ENCODE assay signal across 9 mouse cellular contexts in the genomic region with DNA sequence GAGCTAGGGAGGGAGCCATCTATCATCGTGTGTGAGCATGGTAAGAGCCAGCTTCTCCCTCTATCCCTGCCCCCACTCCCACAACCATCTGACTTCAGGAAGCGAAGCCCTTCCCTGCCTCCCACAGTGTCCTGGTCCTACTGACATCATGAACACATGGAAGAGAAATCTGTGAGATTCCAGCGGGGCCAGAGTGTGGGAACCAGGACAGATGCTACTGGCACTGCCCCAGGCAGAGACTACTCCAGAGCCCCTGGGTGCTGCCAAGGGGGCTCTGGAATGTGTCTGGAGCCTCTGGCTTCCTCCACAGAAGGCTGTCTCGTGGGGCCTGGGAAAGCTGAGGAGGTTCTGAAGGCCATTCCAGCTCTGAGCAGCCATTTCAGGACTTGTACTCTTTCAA. TPM values are rescaled to one million over a fixed set of nuclear protein-coding genes. Genes with fewer than 3 reads are reported as not detected.
A peak's percentile ranks its signal among the peaks of the same experiment; 100 is the strongest.
DNase-seq lines count a peak whose midpoint lies in the region; ATAC-seq lines count a peak whose summit lies in the region.
"Had no signal": no experiment of that assay in that cellular context is flagged by ENCODE, and none has a peak within 500 bp of the region (broad histone marks: within the 10 kb centered on the region; RNA-seq: fewer than 3 reads in every experiment).

No protein-coding gene starts in this region.

- no peak overlapping the region for H3K9ac ChIP-seq in kidney, embryonic 15.5 days
- no peak overlapping the region for H3K9ac ChIP-seq in embryonic facial prominence, embryonic 14.5 days (ENCODE audit: low read depth, low read length)
- H3K9ac ChIP-seq in heart, embryonic 12.5 days: no peak overlapping the region

- 0 out of 2 replicates have a peak, but pooled peaks cover 3% of the 10 kb centered on the region for H3K27me3 ChIP-seq in kidney, embryonic 15.5 days
- H3K27me3 ChIP-seq in embryonic facial prominence, embryonic 14.5 days (replicated peaks; ENCODE audit: control insufficient read depth, insufficient read depth, low read length): 0 out of 2 replicates have a peak, but pooled peaks cover 2% of the 10 kb centered on the region
- peaks cover 6% of the 10 kb centered on the region; the same call in 1 of the 2 replicates for H3K27me3 ChIP-seq in heart, embryonic 12.5 days (replicated peaks)

- 32% methylated on average over 4 of the region's 4 CpGs for WGBS in kidney, embryonic 15.5 days
- WGBS in embryonic facial prominence, embryonic 14.5 days: 29% methylated on average over 4 of the region's 4 CpGs
- 21% methylated on average over 4 of the region's 4 CpGs for WGBS in heart, embryonic 12.5 days

- peak overlapping the region; percentile 20; the same call in 1 of the 2 replicates for H3K27ac ChIP-seq in kidney, embryonic 15.5 days
- no peak overlapping the region for H3K27ac ChIP-seq in embryonic facial prominence, embryonic 14.5 days (replicated peaks; ENCODE audit: low read depth, low read length)
- H3K27ac ChIP-seq in heart, embryonic 12.5 days (ENCODE audit: poor library complexity, severe bottlenecking): no peak overlapping the region

- no peaks in the 10 kb centered on the region for H3K36me3 ChIP-seq in kidney, embryonic 15.5 days
- no peaks in the 10 kb centered on the region for H3K36me3 ChIP-seq in embryonic facial prominence, embryonic 14.5 days (ENCODE audit: control insufficient read depth, insufficient read depth, low read length)
- H3K36me3 ChIP-seq in heart, embryonic 12.5 days: no peaks in the 10 kb centered on the region

- H3K4me1 ChIP-seq in kidney, embryonic 15.5 days: peaks cover 65% of the 10 kb centered on the region
- peaks cover 5% of the 10 kb centered on the region; the same call in 1 of the 2 replicates for H3K4me1 ChIP-seq in embryonic facial prominence, embryonic 14.5 days (ENCODE audit: control insufficient read depth, insufficient read depth, low read length)
- H3K4me1 ChIP-seq in heart, embryonic 12.5 days (replicated peaks): peaks cover 42% of the 10 kb centered on the region

- no peak overlapping the region for H3K4me3 ChIP-seq in kidney, embryonic 15.5 days (replicated peaks)
- no peak overlapping the region for H3K4me3 ChIP-seq in embryonic facial prominence, embryonic 14.5 days (ENCODE audit: low read depth, low read length)
- H3K4me3 ChIP-seq in heart, embryonic 12.5 days: no peak overlapping the region

- no peaks in the 10 kb centered on the region for H3K9me3 ChIP-seq in kidney, embryonic 15.5 days (replicated peaks)
- H3K9me3 ChIP-seq in embryonic facial prominence, embryonic 14.5 days (ENCODE audit: control insufficient read depth, low read length): no peaks in the 10 kb centered on the region
- H3K9me3 ChIP-seq in heart, embryonic 12.5 days (replicated peaks): 0 out of 2 replicates have a peak, but pooled peaks cover 3% of the 10 kb centered on the region

- DNase-seq in kidney, postnatal 25 days: no peak
- peak; percentile 84 for DNase-seq in embryonic facial prominence, embryonic 14.5 days (ENCODE audit: low spot score)
- DNase-seq in lung, postnatal 14 days: peak; percentile 74
- no peak for DNase-seq in cerebellum, adult 18-20 months

- H3K4me2 ChIP-seq in kidney, embryonic 15.5 days: no peak overlapping the region
- no peak overlapping the region for H3K4me2 ChIP-seq in embryonic facial prominence, embryonic 14.5 days (ENCODE audit: low read depth, low read length)
- H3K4me2 ChIP-seq in heart, embryonic 12.5 days: no peak overlapping the region

- ATAC-seq in kidney, embryonic 15.5 days (replicated peaks; ENCODE audit: low FRiP score): no peak
- ATAC-seq in embryonic facial prominence, embryonic 14.5 days (ENCODE audit: low read depth): peak; percentile 57
- 0 out of 2 replicates have a peak, but pooled peaks have one; percentile 40 for ATAC-seq in heart, embryonic 12.5 days (ENCODE audit: insufficient number of reproducible peaks, low FRiP score)
- no peak for ATAC-seq in monocyte, adult 5-6 weeks (replicated peaks; ENCODE audit: insufficient number of reproducible peaks, low FRiP score, low TSS enrichment, poor library complexity, severe bottlenecking)
- no peak for ATAC-seq in megakaryocyte progenitor cell, adult 5-6 weeks (replicated peaks; ENCODE audit: poor library complexity)
- ATAC-seq: hindbrain, embryonic 16.5 days had no signal

RNA-seq across cellular contexts. Expression of gene Heyl, which starts 5.6 kb away (rescaled TPM):
- polyA plus RNA-seq in kidney, embryonic 15.5 days (2015; fragmentation: Nextera tagmentation; extraction: Ambion mirVana): 44.2 and 47.7 TPM in 2 replicates
- polyA plus RNA-seq in embryonic facial prominence, embryonic 14.5 days (2014; fragmentation: Nextera tagmentation; extraction: Ambion mirVana): 18.4 and 19.1 TPM in 2 replicates
- polyA plus RNA-seq in heart, embryonic 12.5 days (2016; fragmentation: Nextera tagmentation; extraction: Ambion mirVana): 6.8 and 7.3 TPM in 2 replicates
- total RNA-seq in monocyte, adult 5-6 weeks (2017): 0.10 TPM in 1 of 3 replicates, not detected in the others
- total RNA-seq in megakaryocyte progenitor cell, adult 5-6 weeks (2015): not detected in 2 replicates
- not detected in 2 replicates for total RNA-seq in megakaryocyte progenitor cell, adult 5-6 weeks (2017)

RNA-seq across cellular contexts. Expression of gene Nt5c1a, which starts 26.4 kb away (rescaled TPM):
- 0.25 and 0.49 TPM in 2 replicates for polyA plus RNA-seq in kidney, embryonic 15.5 days (2015; fragmentation: Nextera tagmentation; extraction: Ambion mirVana)
- 0.22 TPM in 1 of 2 replicates, not detected in the other for polyA plus RNA-seq in embryonic facial prominence, embryonic 14.5 days (2014; fragmentation: Nextera tagmentation; extraction: Ambion mirVana)
- 0.92 TPM in 2 replicates for polyA plus RNA-seq in heart, embryonic 12.5 days (2016; fragmentation: Nextera tagmentation; extraction: Ambion mirVana)
- total RNA-seq in monocyte, adult 5-6 weeks (2017): not detected in 3 replicates
- total RNA-seq in megakaryocyte progenitor cell, adult 5-6 weeks (2015): not detected in 2 replicates
- 0.88 TPM in 1 of 2 replicates, not detected in the other for total RNA-seq in megakaryocyte progenitor cell, adult 5-6 weeks (2017)

RNA-seq across cellular contexts. Expression of gene Pabpc4, which starts 34.4 kb away (rescaled TPM):
- polyA plus RNA-seq in kidney, embryonic 15.5 days (2015; fragmentation: Nextera tagmentation; extraction: Ambion mirVana): 45.3 and 47.4 TPM in 2 replicates
- 60.4 and 60.8 TPM in 2 replicates for polyA plus RNA-seq in embryonic facial prominence, embryonic 14.5 days (2014; fragmentation: Nextera tagmentation; extraction: Ambion mirVana)
- 62.7 and 63.0 TPM in 2 replicates for polyA plus RNA-seq in heart, embryonic 12.5 days (2016; fragmentation: Nextera tagmentation; extraction: Ambion mirVana)
- total RNA-seq in monocyte, adult 5-6 weeks (2017): 23.4 to 30.7 TPM (median 23.8 TPM) in 3 replicates
- total RNA-seq in megakaryocyte progenitor cell, adult 5-6 weeks (2015): 141 and 168 TPM in 2 replicates
- total RNA-seq in megakaryocyte progenitor cell, adult 5-6 weeks (2017): 118 and 136 TPM in 2 replicates

RNA-seq across cellular contexts. Expression of gene Hpcal4, which starts 44.7 kb away (rescaled TPM):
- polyA plus RNA-seq in kidney, embryonic 15.5 days (2015; fragmentation: Nextera tagmentation; extraction: Ambion mirVana): 1.3 TPM in 2 replicates
- 0.50 and 0.81 TPM in 2 replicates for polyA plus RNA-seq in embryonic facial prominence, embryonic 14.5 days (2014; fragmentation: Nextera tagmentation; extraction: Ambion mirVana)
- polyA plus RNA-seq in heart, embryonic 12.5 days (2016; fragmentation: Nextera tagmentation; extraction: Ambion mirVana): 1.6 TPM in 2 replicates
- not detected in 3 replicates for total RNA-seq in monocyte, adult 5-6 weeks (2017)
- not detected in 2 replicates for total RNA-seq in megakaryocyte progenitor cell, adult 5-6 weeks (2015)
- total RNA-seq in megakaryocyte progenitor cell, adult 5-6 weeks (2017): not detected in 2 replicates

Comparison
In these comparisons a context has a peak if more than half of its experiments do, and no peak if none do; other contexts are left out.
1. ATAC-seq: peak in embryonic facial prominence, embryonic 14.5 days (single experiment) and heart, embryonic 12.5 days (single experiment); none in kidney, embryonic 15.5 days (single experiment), monocyte, adult 5-6 weeks (single experiment) and megakaryocyte progenitor cell, adult 5-6 weeks (single experiment).
2. DNase-seq: peak in embryonic facial prominence, embryonic 14.5 days (single experiment) and lung, postnatal 14 days (single experiment); none in kidney, postnatal 25 days (0 of 2) and cerebellum, adult 18-20 months (0 of 2).